Mouse (Mus musculus) limb, embryonic 15.5 days (tissue): ENCODE measurements around the gene Olfr1238. TPM values are rescaled to one million over a fixed set of nuclear protein-coding genes. Genes with fewer than 3 reads are reported as not detected.

Experiments
- ATAC-seq: fragments of 200-750 bp; cut with Nextera tagmentation; 2 replicates; pipeline ENCODE4 v1.8.0; 2017; ENCODE audit warnings: low read depth, moderate TSS enrichment; ENCODE audit not compliant: insufficient number of reproducible peaks, low FRiP score, low TSS enrichment
- H3K27ac ChIP-seq: fragments of 300-500 bp; sonication (generic); 2 replicates; pipeline ENCODE4 v1.5.1; 2015; ENCODE audit warnings: moderate library complexity, mild to moderate bottlenecking, inconsistent platforms
- H3K27me3 ChIP-seq: fragments of 300-500 bp; sonication (generic); 2 replicates; pipeline ENCODE4 v1.6.1; 2015; ENCODE audit warnings: inconsistent platforms
- H3K36me3 ChIP-seq: fragments of 300-500 bp; sonication (generic); 2 replicates; pipeline ENCODE4 v1.6.1; 2015; ENCODE audit warnings: inconsistent platforms
- H3K4me1 ChIP-seq: fragments of 300-500 bp; sonication (generic); 2 replicates; pipeline ENCODE4 v1.6.1; 2015; ENCODE audit warnings: inconsistent platforms
- H3K4me2 ChIP-seq: fragments of 300-500 bp; sonication (generic); 2 replicates; pipeline ENCODE4 v1.6.1; 2015; ENCODE audit warnings: mild to moderate bottlenecking, inconsistent platforms
- H3K4me3 ChIP-seq: fragments of 300-500 bp; sonication (generic); 2 replicates; pipeline ENCODE4 v1.5.1; 2015; ENCODE audit warnings: mild to moderate bottlenecking, inconsistent platforms
- H3K9ac ChIP-seq: fragments of 300-500 bp; sonication (generic); 2 replicates; pipeline ENCODE4 v1.6.1; 2015; ENCODE audit warnings: inconsistent platforms
- H3K9me3 ChIP-seq: fragments of 300-500 bp; sonication (generic); 2 replicates; pipeline ENCODE4 v1.6.1; 2016; ENCODE audit warnings: inconsistent platforms
- WGBS: fragments of 180-500 bp; shearing (Covaris S2); methylation state at CpG from one replicate; pipeline ENCODE4 v1.1.7; 2015; 5-methylcytosine and 5-hydroxymethylcytosine counted together
- polyA plus RNA-seq: library from polyadenylated mRNA; unstranded; fragments of >200 nt; fragmentation: Nextera tagmentation; extraction: Ambion mirVana; gene quantifications from 2 replicates; pipeline ENCODE4 v1.2.1, GENCODE M21; 2015

Olfr1238 gene
- not detected in 2 replicates for polyA plus RNA-seq

DNA sequence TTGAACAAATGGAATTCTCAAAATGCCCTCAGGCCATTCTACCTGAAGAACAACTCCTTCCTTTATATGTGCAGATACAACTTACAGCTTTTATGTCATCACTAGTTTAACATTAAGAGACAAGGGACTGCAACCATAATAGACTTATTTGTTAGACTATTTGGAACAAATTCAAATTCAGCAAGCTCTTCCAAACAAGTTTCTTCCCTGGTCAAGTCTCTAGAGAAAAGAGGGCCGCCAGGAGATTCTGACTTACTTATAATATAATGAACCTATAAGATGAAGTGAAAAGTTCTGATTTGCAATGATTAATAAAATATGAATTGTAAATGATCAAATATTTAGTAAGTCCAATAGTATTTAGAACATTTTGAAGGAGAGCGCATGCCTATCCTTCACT is at the start of gene Olfr1238:
Olfr1238 (minus strand) TSS at position 101 of the 400 bp plus-strand sequence.
- no peaks in the 10 kb centered on the region for H3K27me3 ChIP-seq
- H3K4me1 ChIP-seq = no peaks in the 10 kb centered on the region
- H3K36me3 ChIP-seq = no peaks in the 10 kb centered on the region
- H3K4me2 ChIP-seq = no peak within 1 kb of the TSS
- 82% methylated on average over 2 of the region's 2 CpGs for WGBS
- H3K9me3 ChIP-seq = no peaks in the 10 kb centered on the region
- no peak within 1 kb of the TSS for H3K4me3 ChIP-seq
- H3K27ac ChIP-seq = no peak within 1 kb of the TSS
- no peak within 1 kb of the TSS for H3K9ac ChIP-seq
- ATAC-seq = no peak

DNA sequence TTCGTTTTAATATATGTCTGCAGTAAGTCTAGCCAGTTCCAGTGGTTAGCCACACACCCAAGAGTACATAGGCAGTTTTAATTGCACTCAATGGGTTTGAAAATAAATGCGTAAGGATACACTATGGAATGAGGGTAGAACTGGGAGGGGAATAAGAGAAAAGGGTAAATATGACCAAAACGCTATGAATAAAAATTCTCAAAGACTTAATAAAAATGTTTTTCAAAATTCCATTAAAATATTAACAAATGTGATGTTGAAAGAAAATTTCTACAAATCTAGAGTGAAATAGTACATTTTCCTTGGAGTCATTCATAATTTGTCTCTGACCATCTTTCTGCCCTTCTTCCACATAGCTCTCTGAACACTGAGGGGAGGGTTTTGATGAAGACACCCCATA is 33.4 kb upstream of the Olfr1238 start, which contains the start of gene Olfr1240:
Olfr1240 (minus strand) TSS at position 101 of the 400 bp plus-strand sequence.
- WGBS = 81% methylated on average over 3 of the region's 3 CpGs
- no peak within 1 kb of the TSS for H3K4me2 ChIP-seq
- no peak within 1 kb of the TSS for H3K27ac ChIP-seq
- H3K9me3 ChIP-seq = no peaks in the 10 kb centered on the region
- ATAC-seq = no peak
- H3K9ac ChIP-seq = no peak within 1 kb of the TSS
- H3K4me1 ChIP-seq = no peaks in the 10 kb centered on the region
- no peaks in the 10 kb centered on the region for H3K36me3 ChIP-seq
- no peaks in the 10 kb centered on the region for H3K27me3 ChIP-seq
- H3K4me3 ChIP-seq = no peak within 1 kb of the TSS

DNA sequence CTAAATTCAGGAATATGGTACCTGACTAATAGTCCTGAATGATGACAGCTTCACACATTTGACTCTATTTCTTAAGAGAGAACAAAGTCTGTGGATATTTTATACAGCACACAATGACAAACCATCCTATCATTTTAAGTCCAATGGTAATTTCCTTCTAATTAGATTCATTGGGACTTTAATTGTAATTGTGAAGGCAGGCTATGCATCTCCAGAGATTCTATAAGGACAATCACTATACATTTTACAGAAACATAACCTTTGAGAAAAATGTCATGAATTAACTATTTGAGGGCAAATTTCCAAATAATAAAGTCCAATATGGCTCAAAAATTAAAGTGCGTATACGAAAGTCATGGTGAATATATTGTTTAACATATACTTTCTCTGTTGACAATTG is 10.8 kb upstream of the Olfr1238 start, which contains the start of gene Olfr1239:
Olfr1239 (minus strand) TSS at position 101 of the 400 bp plus-strand sequence.
- Histone ChIP-seq H3K9me3 (no peaks in the 10 kb centered on the region), H3K4me1 (no peaks in the 10 kb centered on the region), H3K4me2 (no peak within 1 kb of the TSS), H3K9ac (no peak within 1 kb of the TSS), H3K36me3 (no peaks in the 10 kb centered on the region), H3K4me3 (no peak within 1 kb of the TSS), H3K27me3 (no peaks in the 10 kb centered on the region), H3K27ac (no peak within 1 kb of the TSS)
- no peak for ATAC-seq
- WGBS = 90% methylated on average over 2 of the region's 2 CpGs

DNA sequence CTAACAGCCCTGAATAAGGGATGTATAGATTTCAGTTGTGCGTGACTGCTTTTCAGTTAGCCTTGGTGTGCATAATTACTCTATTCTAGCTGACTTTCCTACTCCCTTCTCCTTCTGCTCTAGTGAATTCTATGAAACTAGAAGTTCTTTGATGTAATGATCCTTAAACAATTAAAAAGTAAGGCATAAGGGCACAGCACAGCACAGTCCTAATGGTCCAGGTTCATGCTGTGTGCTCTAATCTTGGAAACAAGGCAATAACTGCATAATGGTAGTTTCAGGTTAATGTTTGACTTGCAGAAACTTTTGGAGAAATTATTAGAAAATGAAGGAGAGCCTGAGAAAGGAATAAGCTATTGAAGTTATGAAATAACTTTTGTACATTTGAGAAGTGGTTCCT is 5.1 kb upstream of the Olfr1238 start:
- Histone ChIP-seq H3K9ac (no peak overlapping the region), H3K4me3 (no peak overlapping the region), H3K9me3 (no peaks in the 10 kb centered on the region), H3K27me3 (no peaks in the 10 kb centered on the region), H3K4me2 (no peak overlapping the region), H3K4me1 (no peaks in the 10 kb centered on the region), H3K27ac (no peak overlapping the region), H3K36me3 (no peaks in the 10 kb centered on the region)
- whole genome bisulfite sequencing = 89% methylated on average over 1 of the region's 1 CpGs
- ATAC-seq = no peak

DNA sequence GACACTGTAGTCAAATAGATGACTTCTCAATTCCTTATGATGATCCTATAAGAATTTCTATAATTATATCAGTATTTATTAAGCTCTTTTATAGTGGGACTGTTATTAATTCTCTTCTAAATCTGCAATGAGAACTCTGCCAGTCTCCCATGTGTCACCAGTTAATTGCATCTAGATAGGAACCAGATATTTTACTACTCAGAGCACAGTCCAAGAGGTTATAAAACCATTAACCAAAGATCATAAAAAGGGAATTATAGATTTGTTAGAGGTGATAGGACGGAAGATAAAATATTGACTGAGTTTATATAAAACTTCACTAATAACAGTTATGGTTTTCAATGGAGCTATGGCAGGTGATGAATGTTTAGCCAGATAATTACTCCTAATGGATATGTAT is 8.6 kb downstream of the Olfr1238 start:
- Histone ChIP-seq H3K27me3 (no peaks in the 10 kb centered on the region), H3K36me3 (no peaks in the 10 kb centered on the region), H3K9ac (no peak overlapping the region), H3K4me1 (no peaks in the 10 kb centered on the region), H3K4me2 (no peak overlapping the region), H3K9me3 (no peaks in the 10 kb centered on the region), H3K4me3 (no peak overlapping the region), H3K27ac (no peak overlapping the region)
- WGBS = 67% methylated on average over 1 of the region's 1 CpGs
- no peak for ATAC-seq

DNA sequence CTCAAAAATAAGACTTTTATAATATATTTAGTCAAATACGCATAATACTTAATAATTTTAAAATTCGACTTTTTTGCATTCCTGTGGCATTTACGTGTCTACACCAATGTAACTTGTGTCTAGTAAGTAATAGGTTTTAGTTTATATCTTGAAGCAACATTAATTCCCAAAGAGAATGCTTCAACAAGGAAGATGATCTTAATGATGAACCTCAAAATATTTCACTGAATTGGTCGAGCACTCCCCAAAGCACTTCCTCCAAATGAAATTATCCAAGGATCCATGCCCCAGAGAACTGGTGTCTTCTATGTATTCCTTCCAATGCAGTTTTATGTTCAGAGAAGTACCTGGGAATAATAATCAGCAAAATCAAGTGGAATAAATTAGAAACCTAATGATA is 44.7 kb downstream of the Olfr1238 start, which contains the start of gene Olfr1234:
Olfr1234 (minus strand) TSS at position 101 of the 400 bp plus-strand sequence.
- 80% methylated on average over 4 of the region's 4 CpGs for WGBS

More for the DNA sequence above, 44.7 kb downstream of the Olfr1238 start, which contains the start of gene Olfr1234:
- Histone ChIP-seq H3K27ac (no peak within 1 kb of the TSS), H3K4me2 (no peak within 1 kb of the TSS), H3K27me3 (no peaks in the 10 kb centered on the region), H3K4me1 (no peaks in the 10 kb centered on the region), H3K9ac (no peak within 1 kb of the TSS), H3K9me3 (no peaks in the 10 kb centered on the region), H3K4me3 (no peak within 1 kb of the TSS), H3K36me3 (no peaks in the 10 kb centered on the region)
- ATAC-seq = no peak

Other genes with a start within 250 kb of the Olfr1238 start
- gene Olfr1224-ps1, start 245.6 kb downstream of the Olfr1238 start, polyA plus RNA-seq = not detected in 2 replicates
- gene Olfr1225, start 235.0 kb downstream of the Olfr1238 start, polyA plus RNA-seq = not detected in 2 replicates
- gene Olfr1226, start 209.6 kb downstream of the Olfr1238 start, polyA plus RNA-seq = not detected in 2 replicates
- not detected in 2 replicates for gene Olfr1228, start 155.6 kb downstream of the Olfr1238 start, polyA plus RNA-seq
- gene Olfr1229, start 121.7 kb downstream of the Olfr1238 start, polyA plus RNA-seq = not detected in 2 replicates
- not detected in 2 replicates for gene Olfr1230, start 112.4 kb downstream of the Olfr1238 start, polyA plus RNA-seq
- gene Olfr1231, start 102.6 kb downstream of the Olfr1238 start, polyA plus RNA-seq = not detected in 2 replicates
- gene Olfr1232, start 80.0 kb downstream of the Olfr1238 start, polyA plus RNA-seq = not detected in 2 replicates
- not detected in 2 replicates for gene Olfr1233, start 67.3 kb downstream of the Olfr1238 start, polyA plus RNA-seq
- not detected in 2 replicates for gene Olfr1234, start 44.8 kb downstream of the Olfr1238 start, polyA plus RNA-seq
- not detected in 2 replicates for gene Olfr1239, start 10.7 kb upstream of the Olfr1238 start, polyA plus RNA-seq
- not detected in 2 replicates for gene Olfr1240, start 33.3 kb upstream of the Olfr1238 start, polyA plus RNA-seq
- not detected in 2 replicates for gene Olfr1241, start 77.5 kb upstream of the Olfr1238 start, polyA plus RNA-seq
- gene Olfr1242, start 88.7 kb upstream of the Olfr1238 start, polyA plus RNA-seq = not detected in 2 replicates
- not detected in 2 replicates for gene Olfr1243, start 121.8 kb upstream of the Olfr1238 start, polyA plus RNA-seq
- not detected in 2 replicates for gene Olfr1245, start 168.8 kb upstream of the Olfr1238 start, polyA plus RNA-seq
- gene Olfr1246, start 183.5 kb upstream of the Olfr1238 start, polyA plus RNA-seq = not detected in 2 replicates
- not detected in 2 replicates for gene Olfr1247, start 204.5 kb upstream of the Olfr1238 start, polyA plus RNA-seq
- gene Olfr1248, start 208.6 kb upstream of the Olfr1238 start, polyA plus RNA-seq = not detected in 2 replicates
- not detected in 2 replicates for gene Olfr1249, start 225.3 kb upstream of the Olfr1238 start, polyA plus RNA-seq